ENCODE assay signal across 19 mouse cellular contexts in genomic region chr9:43997681-43998080, GRCm38 (mm10). TPM values are rescaled to one million over a fixed set of nuclear protein-coding genes. Genes with fewer than 3 reads are reported as not detected.
DNase-seq lines count a peak whose midpoint lies in the region; ATAC-seq lines count a peak whose summit lies in the region.
"Had no signal": no experiment of that assay in that cellular context is flagged by ENCODE, and none has a peak within 500 bp of the region (broad histone marks: within the 10 kb centered on the region; RNA-seq: fewer than 3 reads in every experiment).

No protein-coding gene starts in this region.

- no peak for DNase-seq in frontal cortex, postnatal 14 days (ENCODE audit: low spot score in 2 of 2)
- DNase-seq in left cerebral cortex, postnatal 25 days (ENCODE audit: low spot score in 2 of 2): peak; percentile 16 to 51
- DNase-seq in left cerebral cortex, postnatal 4 days: no peak
- DNase-seq in brain, adult 2 months (ENCODE audit: low read depth, low spot score): peak; percentile 61
- no peak for DNase-seq in liver, embryonic 11.5 days (ENCODE audit: low spot score)
- no peak for DNase-seq in lung, postnatal 14 days
- DNase-seq: adrenal gland, postnatal 10 days; cerebellum, adult 8-10 months; cerebellum, postnatal 36 days; kidney, postnatal 4 days; liver had no signal

- no peaks in the 10 kb centered on the region; the same call in 1 of the 2 replicates for H3K27me3 ChIP-seq in liver, embryonic 11.5 days (replicated peaks; ENCODE audit: control insufficient read depth, insufficient read depth, low read length)
- H3K27me3 ChIP-seq: forebrain, embryonic 12.5 days; hindbrain, embryonic 12.5 days; midbrain, embryonic 12.5 days had no signal

- WGBS in liver, embryonic 11.5 days: 82% methylated on average over 2 of the region's 2 CpGs

- ATAC-seq in frontal cortex, adult (ENCODE audit: low TSS enrichment): peak; percentile 41; the same call in 1 of the 2 replicates
- no peak for ATAC-seq in liver, embryonic 11.5 days (replicated peaks; ENCODE audit: low FRiP score)
- ATAC-seq: activated CD4-positive, CD25-positive, alpha-beta regulatory T cell, adult 4 months; intestine, postnatal 0 days had no signal

- H3K9me3 ChIP-seq in liver, embryonic 11.5 days (ENCODE audit: control insufficient read depth, low read length): no peaks in the 10 kb centered on the region
- H3K9me3 ChIP-seq: forebrain, embryonic 12.5 days; hindbrain, embryonic 12.5 days; midbrain, embryonic 12.5 days had no signal

- H3K4me2 ChIP-seq in liver, embryonic 11.5 days: no peak overlapping the region
- H3K4me2 ChIP-seq: forebrain, embryonic 12.5 days; hindbrain, embryonic 12.5 days; midbrain, embryonic 12.5 days had no signal

- intact Hi-C loops in left cerebral cortex, postnatal 25 days (cut with DNase I): no loop called here
- intact Hi-C loops in left cerebral cortex, postnatal 4 days (cut with DNase I): no loop called here

- no peaks in the 10 kb centered on the region for H3K36me3 ChIP-seq in liver, embryonic 11.5 days (ENCODE audit: control insufficient read depth, insufficient read depth, low read length)
- H3K36me3 ChIP-seq: forebrain, embryonic 12.5 days; hindbrain, embryonic 12.5 days; midbrain, embryonic 12.5 days had no signal

- no peak overlapping the region for H3K27ac ChIP-seq in liver, embryonic 11.5 days (ENCODE audit: low read depth, low read length)
- H3K27ac ChIP-seq: forebrain, embryonic 12.5 days; hindbrain, embryonic 12.5 days; midbrain, embryonic 12.5 days had no signal

- no peak overlapping the region for H3K9ac ChIP-seq in liver, embryonic 11.5 days (ENCODE audit: low read depth, low read length)
- H3K9ac ChIP-seq: forebrain, embryonic 12.5 days; hindbrain, embryonic 12.5 days; midbrain, embryonic 12.5 days had no signal

- no peaks in the 10 kb centered on the region for H3K4me1 ChIP-seq in liver, embryonic 11.5 days (replicated peaks; ENCODE audit: control insufficient read depth, insufficient read depth, low read length)

- no peak overlapping the region for H3K4me3 ChIP-seq in liver, embryonic 11.5 days (ENCODE audit: low read depth, low read length)
- H3K4me3 ChIP-seq: erythroblast, embryonic 14.5 days; forebrain, embryonic 12.5 days; hindbrain, embryonic 12.5 days; midbrain, embryonic 12.5 days had no signal

RNA-seq across cellular contexts. Expression of gene Thy1, which starts 45.5 kb away (rescaled TPM):
- 100 to 1,000 TPM; 826 to 894 TPM for total RNA-seq in left cerebral cortex, postnatal 25 days (2021)
- total RNA-seq in left cerebral cortex, postnatal 4 days (2021): 100 to 1,000 TPM; 130 to 177 TPM
- 0.18 TPM in 1 of 2 replicates, not detected in the other for polyA plus RNA-seq in liver, embryonic 11.5 days (2014; fragmentation: Nextera tagmentation; extraction: Ambion mirVana)
- polyA plus RNA-seq: C2C12; erythroblast, embryonic 14.5 days; forebrain, embryonic 12.5 days; hindbrain, embryonic 12.5 days; midbrain, embryonic 12.5 days had no signal

Comparison
In these comparisons a context has a peak if more than half of its experiments do, and no peak if none do; other contexts are left out.
1. DNase-seq: peak in left cerebral cortex, postnatal 25 days (2 of 2) and brain, adult 2 months (single experiment); none in frontal cortex, postnatal 14 days (0 of 2), left cerebral cortex, postnatal 4 days (single experiment), liver, embryonic 11.5 days (single experiment) and lung, postnatal 14 days (single experiment).
2. RNA of gene Thy1, which starts 45.5 kb away (total RNA-seq): 826 to 894 TPM in left cerebral cortex, postnatal 25 days; 130 to 177 TPM in left cerebral cortex, postnatal 4 days; every median in the first group is over 4 times any median in the second.